Mouse (Mus musculus) embryonic facial prominence, embryonic 11.5 days (tissue): ENCODE results near the gene Hpca. TPM values are rescaled to one million over a fixed set of nuclear protein-coding genes. Genes with fewer than 3 reads are reported as not detected.

Experiments used
- ATAC-seq: fragments of 200-750 bp; cut with Nextera tagmentation; replicated peaks from 2 replicates; pipeline ENCODE4 v1.8.0; 2017; ENCODE audit warnings: low read depth; ENCODE audit not compliant: insufficient number of reproducible peaks, low FRiP score, low TSS enrichment
- DNase-seq: peaks from one replicate; pipeline ENCODE4 v3.0.0-alpha.2; 2015; ENCODE audit warnings: low spot score
- H3K27ac ChIP-seq: fragments of 300-500 bp; sonication (generic); replicated peaks from 2 replicates; pipeline ENCODE4 v1.5.1; 2014; ENCODE audit warnings: mild to moderate bottlenecking, low read depth, low read length, control low read depth
- H3K27me3 ChIP-seq: fragments of 300-500 bp; sonication (generic); 2 replicates; pipeline ENCODE4 v1.6.1; 2014; ENCODE audit warnings: mild to moderate bottlenecking, low read length, moderate library complexity, mixed read lengths; ENCODE audit not compliant: control insufficient read depth, insufficient read depth
- H3K36me3 ChIP-seq: fragments of 300-500 bp; sonication (generic); replicated peaks from 2 replicates; pipeline ENCODE4 v1.6.1; 2014; ENCODE audit warnings: low read depth, mild to moderate bottlenecking, low read length, moderate library complexity, mixed read lengths; ENCODE audit not compliant: control insufficient read depth, insufficient read depth
- H3K4me1 ChIP-seq: fragments of 300-500 bp; sonication (generic); 2 replicates; pipeline ENCODE4 v1.6.1; 2014; ENCODE audit warnings: low read length, mixed read lengths; ENCODE audit not compliant: control insufficient read depth, insufficient read depth
- H3K4me2 ChIP-seq: fragments of 300-500 bp; sonication (generic); 2 replicates; pipeline ENCODE4 v1.6.1; 2014; ENCODE audit warnings: low read depth, mild to moderate bottlenecking, control low read depth, low read length, moderate library complexity
- H3K4me3 ChIP-seq: fragments of 300-500 bp; sonication (generic); 2 replicates; pipeline ENCODE4 v1.5.1; 2014; ENCODE audit warnings: low read depth, low read length, control low read depth
- H3K9ac ChIP-seq: fragments of 300-500 bp; sonication (generic); replicated peaks from 2 replicates; pipeline ENCODE4 v1.6.1; 2014; ENCODE audit warnings: mild to moderate bottlenecking, control low read depth, low read length
- H3K9me3 ChIP-seq: fragments of 300-500 bp; sonication (generic); replicated peaks from 2 replicates; pipeline ENCODE4 v1.6.1; 2016; ENCODE audit warnings: mild to moderate bottlenecking, low read length, inconsistent platforms, mixed read lengths; ENCODE audit not compliant: control insufficient read depth
- WGBS: fragments of 180-500 bp; shearing (Covaris S2); extraction: QIAGEN DNeasy Blood & Tissue Kit; methylation state at CpG from one replicate; pipeline ENCODE4 v1.1.7; 2014; 5-methylcytosine and 5-hydroxymethylcytosine counted together
- polyA plus RNA-seq: library from polyadenylated mRNA; unstranded; fragments of >200 nt; fragmentation: Nextera tagmentation; extraction: Ambion mirVana; gene quantifications from 2 replicates; pipeline ENCODE4 v1.2.1, GENCODE M21; 2014

Gene Hpca
- polyA plus RNA-seq, 1 experiment from 2014 or later: 3.5 TPM

DNA sequence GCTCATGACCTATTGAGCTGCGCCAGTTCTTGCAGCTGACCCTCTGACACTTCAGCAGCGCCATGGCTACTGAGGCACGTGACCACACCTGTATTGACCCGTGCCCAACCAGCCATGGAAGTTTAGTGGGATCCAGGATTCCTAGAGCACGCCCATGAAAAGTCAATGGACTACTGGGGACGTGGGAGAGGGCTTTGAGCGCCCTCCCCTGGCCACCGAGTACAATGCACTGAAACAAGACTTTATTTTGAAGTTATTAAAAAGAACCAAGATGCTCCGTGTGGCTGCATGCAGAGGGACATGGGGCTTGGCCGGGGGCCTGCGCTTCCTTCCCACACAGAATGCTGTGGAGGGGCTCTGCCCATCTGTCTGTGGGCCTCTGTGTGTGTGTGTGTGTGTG, 10.5 kb downstream of the Hpca start:
- no peaks in the 10 kb centered on the region for H3K9me3 ChIP-seq
- no peak for DNase-seq
- H3K4me3 ChIP-seq: no peak overlapping the region
- H3K4me1 ChIP-seq: no peaks in the 10 kb centered on the region
- 60% methylated on average over 11 of the region's 11 CpGs for WGBS
- no peak overlapping the region for H3K9ac ChIP-seq
- H3K4me2 ChIP-seq: no peak overlapping the region
- no peak overlapping the region for H3K27ac ChIP-seq
- no peaks in the 10 kb centered on the region for H3K36me3 ChIP-seq
- H3K27me3 ChIP-seq: no peaks in the 10 kb centered on the region; the same call in 1 of the 2 replicates
- ATAC-seq: no peak

- no peaks in the 10 kb centered on the region for H3K36me3 ChIP-seq
- no peak overlapping the region for H3K27ac ChIP-seq
- no peak for DNase-seq
- H3K4me1 ChIP-seq: no peaks in the 10 kb centered on the region
- H3K9me3 ChIP-seq: no peaks in the 10 kb centered on the region
- H3K27me3 ChIP-seq: peaks cover 4% of the 10 kb centered on the region
- no peak overlapping the region for H3K4me3 ChIP-seq
- no peak overlapping the region for H3K4me2 ChIP-seq
- no peak for ATAC-seq
- 88% methylated on average over 6 of the region's 6 CpGs for WGBS
- H3K9ac ChIP-seq: no peak overlapping the region
Observed at GRCm38 (mm10) chr4:129110804-129111203, 11.0 kb downstream of the Hpca start.

- H3K27ac ChIP-seq: no peak overlapping the region
- 89% methylated on average over 7 of the region's 7 CpGs for WGBS
- no peak for DNase-seq
- no peaks in the 10 kb centered on the region for H3K9me3 ChIP-seq
- no peak overlapping the region for H3K4me2 ChIP-seq
- H3K4me3 ChIP-seq: no peak overlapping the region
- H3K27me3 ChIP-seq: peaks cover 21% of the 10 kb centered on the region
- no peaks in the 10 kb centered on the region for H3K36me3 ChIP-seq
- peaks cover 4% of the 10 kb centered on the region for H3K4me1 ChIP-seq
- H3K9ac ChIP-seq: no peak overlapping the region
- ATAC-seq: no peak
Observed at GRCm38 (mm10) chr4:129108624-129109023, 13.2 kb downstream of the Hpca start.

GRCm38 (mm10) chr4:129107348-129107899, 14.4 kb downstream of the Hpca start:
- ATAC-seq: no peak
- no peak overlapping the region for H3K4me3 ChIP-seq
- peaks cover 22% of the 10 kb centered on the region for H3K27me3 ChIP-seq
- H3K9ac ChIP-seq: no peak overlapping the region
- no peak for DNase-seq
- H3K4me1 ChIP-seq: peaks cover 4% of the 10 kb centered on the region
- no peak overlapping the region for H3K27ac ChIP-seq
- 72% methylated on average over 10 of the region's 10 CpGs for WGBS
- no peaks in the 10 kb centered on the region for H3K36me3 ChIP-seq
- no peaks in the 10 kb centered on the region for H3K9me3 ChIP-seq
- no peak overlapping the region for H3K4me2 ChIP-seq

GRCm38 (mm10) chr4:129106073-129106472, 15.8 kb downstream of the Hpca start:
- WGBS: 11% methylated on average over 9 of the region's 9 CpGs
- H3K27me3 ChIP-seq: peaks cover 22% of the 10 kb centered on the region
- no peaks in the 10 kb centered on the region for H3K36me3 ChIP-seq
- H3K9ac ChIP-seq: no peak overlapping the region
- no peak overlapping the region for H3K27ac ChIP-seq
- H3K4me3 ChIP-seq: no peak overlapping the region
- no peak overlapping the region for H3K4me2 ChIP-seq
- H3K4me1 ChIP-seq: peaks cover 4% of the 10 kb centered on the region
- ATAC-seq: no peak
- peak; percentile 25 for DNase-seq
- H3K9me3 ChIP-seq: no peaks in the 10 kb centered on the region

DNA sequence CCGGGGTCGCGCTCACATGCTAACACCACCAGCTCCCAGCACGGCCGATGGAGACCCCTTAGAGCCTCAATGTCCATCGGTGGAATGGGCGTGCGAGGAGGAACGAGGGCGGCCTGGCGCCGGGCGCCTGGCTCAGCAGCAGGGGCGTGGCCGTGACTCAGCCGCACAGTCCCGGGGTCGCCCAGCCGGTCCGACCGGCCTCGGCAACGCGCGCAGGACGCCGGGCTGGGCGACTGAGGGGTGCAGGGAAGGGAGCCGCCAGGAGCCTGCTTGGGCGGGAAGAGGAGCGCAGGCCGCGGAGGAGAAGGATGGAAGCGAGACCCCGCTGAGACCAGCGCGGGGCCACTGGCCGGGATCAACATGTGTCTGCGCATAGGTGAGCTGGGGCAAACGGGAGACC, 16.5 kb downstream of the Hpca start, which contains the start of gene Tmem54:
Tmem54 (plus strand) TSS at position 193 of the 400 bp plus-strand sequence.
- no peaks in the 10 kb centered on the region for H3K36me3 ChIP-seq
- no peaks in the 10 kb centered on the region for H3K9me3 ChIP-seq
- H3K4me1 ChIP-seq: peaks cover 4% of the 10 kb centered on the region
- H3K27me3 ChIP-seq: peaks cover 22% of the 10 kb centered on the region
- peak within 1 kb of the TSS; percentile 24 for H3K4me3 ChIP-seq
- peak within 1 kb of the TSS; percentile 58 for H3K4me2 ChIP-seq
- no peak within 1 kb of the TSS for H3K27ac ChIP-seq
- peak within 1 kb of the TSS; percentile 32 for H3K9ac ChIP-seq
- WGBS: under 1% methylated on average over 40 of the region's 40 CpGs
- DNase-seq (peak; percentile 54), ATAC-seq (peak; percentile 69)

DNA sequence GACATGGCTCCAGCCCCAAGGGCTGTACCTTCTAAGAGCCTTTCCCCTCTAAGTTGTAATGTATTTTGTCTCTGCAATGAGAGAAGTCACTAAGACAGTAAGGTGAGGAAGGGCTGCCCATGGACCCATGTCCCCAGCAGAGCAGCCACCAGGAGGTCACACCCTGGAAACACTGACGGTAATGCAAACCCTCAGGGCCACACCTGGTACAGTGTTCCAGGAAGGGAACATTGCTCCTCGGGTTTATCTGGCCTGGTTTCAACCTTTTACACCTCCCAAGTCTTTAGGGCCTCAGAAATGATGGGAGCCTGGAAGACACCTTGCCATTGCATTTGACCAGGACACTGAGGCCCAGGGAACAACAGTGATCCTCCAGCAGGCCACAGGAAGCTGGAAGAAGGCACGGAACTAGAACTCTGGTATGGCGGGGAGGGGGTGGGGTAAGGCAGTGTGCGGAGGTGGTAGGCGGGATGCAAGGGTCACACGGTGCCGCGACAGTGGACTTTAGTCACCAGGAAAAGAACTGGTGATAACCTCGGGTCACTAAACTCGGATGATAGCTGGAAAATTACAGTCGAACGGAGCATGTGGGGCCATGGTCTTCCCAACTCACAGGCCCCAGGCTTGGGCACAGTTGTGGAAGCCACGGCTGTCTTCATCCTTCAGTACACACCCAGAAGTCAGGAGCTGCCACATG, 19.6 kb downstream of the Hpca start:
- H3K27me3 ChIP-seq: peaks cover 22% of the 10 kb centered on the region
- peaks cover 4% of the 10 kb centered on the region for H3K4me1 ChIP-seq
- H3K4me3 ChIP-seq: no peak overlapping the region
- WGBS: 82% methylated on average over 14 of the region's 14 CpGs
- H3K4me2 ChIP-seq: no peak overlapping the region
- DNase-seq: no peak
- H3K27ac ChIP-seq: no peak overlapping the region
- no peaks in the 10 kb centered on the region for H3K36me3 ChIP-seq
- no peak overlapping the region for H3K9ac ChIP-seq
- no peaks in the 10 kb centered on the region for H3K9me3 ChIP-seq
- no peak for ATAC-seq

- 78% methylated on average over 7 of the region's 7 CpGs for WGBS
- DNase-seq (no peak), ATAC-seq (no peak)
- Histone ChIP-seq H3K36me3 (no peaks in the 10 kb centered on the region), H3K27me3 (no peaks in the 10 kb centered on the region), H3K27ac (no peak overlapping the region), H3K9ac (no peak overlapping the region), H3K4me3 (no peak overlapping the region), H3K4me2 (no peak overlapping the region), H3K9me3 (no peaks in the 10 kb centered on the region), H3K4me1 (no peaks in the 10 kb centered on the region)
Observed at GRCm38 (mm10) chr4:129097006-129097405, 24.8 kb downstream of the Hpca start.
